Mouse (Mus musculus): ENCODE results near the gene Icam4.
A peak's percentile ranks its signal among the peaks of the same experiment; 100 is the strongest.
"Not testable (repeated sequence)": the region's sequence is repeated elsewhere in the genome, so short reads cannot be mapped to it uniquely, and the experiment has no call there.

The Icam4 gene

DNA sequence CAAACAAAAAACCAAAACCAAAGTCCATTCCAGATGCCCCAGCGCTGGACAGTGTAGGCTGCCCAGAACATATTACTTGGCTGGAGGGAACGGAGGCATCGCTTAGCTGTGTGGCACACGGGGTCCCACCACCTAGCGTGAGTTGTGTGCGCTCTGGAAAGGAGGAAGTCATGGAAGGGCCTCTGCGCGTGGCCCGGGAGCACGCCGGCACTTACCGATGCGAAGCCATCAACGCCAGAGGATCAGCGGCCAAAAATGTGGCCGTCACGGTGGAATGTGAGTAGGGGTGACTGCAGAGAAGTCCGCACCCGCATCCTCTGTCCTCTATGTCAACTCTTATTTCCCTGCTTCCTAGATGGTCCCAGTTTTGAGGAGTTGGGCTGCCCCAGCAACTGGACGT lies 7.0 kb downstream of the Icam4 start:
- no peak for DNase-seq

DNA sequence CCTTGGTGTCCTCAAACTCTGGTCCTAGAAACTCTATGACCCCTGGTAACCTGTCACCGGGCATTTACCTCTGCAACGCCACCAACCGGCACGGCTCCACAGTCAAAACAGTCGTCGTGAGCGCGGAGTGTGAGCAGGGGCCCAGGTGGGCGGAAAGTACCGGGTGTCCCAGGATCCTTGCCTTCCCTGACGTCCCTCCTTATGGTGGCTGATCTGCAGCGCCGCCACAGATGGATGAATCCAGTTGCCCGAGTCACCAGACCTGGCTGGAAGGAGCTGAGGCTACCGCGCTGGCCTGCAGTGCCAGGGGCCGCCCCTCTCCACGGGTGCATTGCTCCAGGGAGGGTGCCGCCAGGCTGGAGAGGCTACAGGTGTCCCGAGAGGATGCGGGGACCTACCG lies 7.5 kb downstream of the Icam4 start:
- no peak for DNase-seq

DNA sequence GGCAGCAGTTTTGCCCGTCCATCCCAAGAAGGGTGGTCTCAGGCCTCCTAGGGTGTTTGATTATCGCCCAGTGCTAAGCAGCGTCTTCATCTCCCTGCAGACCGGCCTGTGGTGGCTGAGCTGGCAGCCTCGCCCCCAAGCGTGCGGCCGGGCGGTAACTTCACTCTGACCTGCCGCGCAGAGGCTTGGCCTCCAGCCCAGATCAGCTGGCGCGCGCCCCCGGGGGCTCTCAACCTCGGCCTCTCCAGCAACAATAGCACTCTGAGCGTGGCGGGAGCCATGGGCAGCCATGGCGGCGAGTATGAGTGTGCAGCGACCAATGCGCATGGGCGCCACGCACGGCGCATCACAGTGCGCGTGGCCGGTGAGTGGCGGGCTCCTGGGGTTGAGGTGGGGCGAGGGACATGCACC lies 8.3 kb downstream of the Icam4 start:
- DNase-seq, result peak; percentile 23 to 25

DNA sequence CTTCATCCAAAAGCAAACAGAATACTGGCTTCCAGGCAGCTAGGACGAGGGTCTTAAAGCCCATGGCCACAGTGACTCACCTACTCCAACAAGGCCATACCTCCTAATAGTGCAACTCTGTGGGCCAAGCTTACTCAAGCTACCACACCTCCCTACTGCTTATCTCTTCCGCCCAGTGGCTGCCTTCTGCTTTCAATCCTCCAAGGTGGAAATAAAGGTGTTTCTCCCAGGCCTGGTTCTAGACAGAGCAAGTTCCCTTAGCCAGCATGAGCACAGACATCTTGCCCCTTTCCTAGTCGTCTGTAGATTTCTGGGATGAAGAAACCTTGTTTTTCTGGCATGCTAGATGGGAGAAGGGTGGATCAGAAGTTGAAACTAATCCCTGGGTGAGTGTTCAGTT lies 10.6 kb downstream of the Icam4 start:
- DNase-seq, result no peak

DNA sequence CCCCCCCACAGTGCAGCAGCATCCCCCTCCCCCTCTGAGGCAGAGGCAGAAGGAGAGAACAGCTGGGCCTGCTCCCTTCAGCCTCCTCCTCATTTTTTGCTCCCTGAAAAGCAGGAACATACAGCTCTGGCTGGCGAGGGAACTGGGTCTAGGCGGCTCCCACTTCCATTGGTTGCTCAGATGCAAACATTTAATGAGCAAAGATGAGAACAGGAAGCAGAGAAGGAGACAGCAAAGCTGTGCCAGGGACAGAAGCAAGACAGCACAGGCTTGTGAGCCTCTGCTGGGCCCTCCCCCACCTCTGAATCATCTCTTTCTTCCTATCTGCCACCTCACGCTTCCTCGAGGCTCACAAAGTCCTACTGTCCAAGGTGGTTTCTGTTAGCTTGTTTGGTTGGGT lies 12.1 kb downstream of the Icam4 start:
- no peak for DNase-seq

DNA sequence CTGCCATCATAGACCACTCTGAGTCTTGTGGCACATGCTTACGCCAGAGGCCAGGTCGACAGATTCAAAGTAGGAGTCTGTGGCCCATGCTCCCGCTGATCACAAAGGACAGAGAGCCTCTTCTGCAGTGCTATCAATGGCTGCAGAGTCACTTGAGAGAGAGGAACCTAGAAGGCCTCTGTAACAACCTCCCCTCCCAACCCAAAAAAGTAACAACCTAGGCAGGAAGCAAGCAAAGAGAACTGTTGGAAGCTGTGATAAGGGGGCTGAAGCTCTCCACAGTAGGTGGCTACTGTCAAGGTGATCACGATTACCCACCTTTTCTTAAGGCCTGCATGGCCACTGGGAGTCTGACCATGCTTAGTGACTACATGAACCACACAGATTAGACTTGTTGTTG lies 14.4 kb downstream of the Icam4 start:
- no peak for DNase-seq

DNA sequence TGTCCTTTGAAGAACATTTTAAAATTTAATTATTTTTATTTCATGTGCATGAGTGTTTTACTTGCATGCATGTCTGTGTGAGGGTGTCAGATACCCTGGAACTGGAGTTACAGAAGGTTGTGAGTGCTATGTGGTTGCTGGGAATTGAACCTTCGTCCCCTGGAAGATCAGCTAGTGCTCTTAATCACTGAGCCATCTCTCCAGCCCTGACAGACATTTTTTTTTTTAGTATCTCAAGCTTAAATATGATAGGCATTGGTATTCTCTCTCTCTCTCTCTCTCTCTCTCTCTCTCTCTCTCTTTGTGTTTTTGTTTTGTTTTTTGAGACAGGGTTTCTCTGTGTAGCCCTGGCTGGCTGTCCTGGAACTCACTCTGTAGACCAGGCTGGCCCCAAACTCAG lies 15.6 kb downstream of the Icam4 start:
- not testable (repeated sequence) for DNase-seq

DNA sequence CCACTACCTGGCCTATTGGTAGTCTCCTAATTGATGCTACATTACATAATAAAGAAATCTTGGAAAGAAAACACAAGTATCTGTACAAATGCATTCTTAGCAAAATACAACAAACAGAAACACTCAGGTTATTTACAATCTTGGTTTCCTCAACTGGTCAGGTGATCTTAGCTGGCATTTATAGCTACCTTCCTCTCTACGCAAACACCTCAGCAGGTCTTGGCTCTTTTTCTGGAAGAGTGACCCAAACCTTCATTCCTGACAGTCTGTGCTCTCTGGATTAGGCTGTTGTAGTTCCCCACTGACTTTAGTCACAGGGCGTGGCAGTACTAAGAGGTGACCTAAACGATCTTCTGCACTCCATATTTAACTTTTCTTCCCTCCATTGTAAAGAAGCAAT lies 16.1 kb downstream of the Icam4 start:
- DNase-seq, result no peak

DNA sequence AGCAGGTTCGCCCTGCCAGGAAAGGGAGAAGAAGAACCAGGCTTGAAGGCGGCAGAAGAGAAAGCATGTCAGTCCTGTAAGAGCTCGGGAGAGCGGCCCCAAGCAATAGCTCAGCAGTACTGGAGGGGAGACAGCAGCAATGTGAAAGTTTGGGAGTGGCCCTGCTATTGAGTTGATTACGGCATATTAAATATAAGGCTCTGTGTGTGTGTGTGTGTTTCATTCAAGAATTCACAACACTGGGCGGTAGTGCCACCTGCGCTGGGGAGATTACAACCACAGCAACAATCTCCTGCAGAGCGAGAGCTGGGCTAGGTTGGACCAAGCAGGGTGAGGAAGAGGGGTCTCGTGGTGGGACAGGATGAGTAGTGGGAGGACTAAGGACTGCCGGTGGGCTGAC lies 22.4 kb downstream of the Icam4 start:
- no peak for DNase-seq

DNA sequence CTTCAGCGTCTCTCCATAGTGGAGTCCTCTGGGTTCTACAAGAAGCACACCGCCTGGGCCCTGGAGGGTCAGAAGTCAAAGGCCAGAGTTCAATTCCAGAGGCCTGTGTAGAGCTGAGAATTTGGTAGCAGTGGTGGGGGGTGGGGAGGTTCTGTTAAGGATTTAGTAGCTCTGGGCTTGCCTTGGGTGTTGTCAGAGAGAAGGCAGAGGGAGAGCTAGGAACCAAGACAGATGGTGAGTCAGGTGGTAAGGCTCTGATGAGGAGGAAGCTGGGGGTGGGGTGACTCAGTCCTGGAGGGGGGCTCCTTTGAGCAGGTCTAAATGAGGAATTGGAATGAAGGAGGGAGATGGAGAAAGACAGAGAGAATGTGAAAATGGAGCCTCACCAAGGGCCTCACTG lies 33.8 kb downstream of the Icam4 start:
- DNase-seq, result no peak

DNA sequence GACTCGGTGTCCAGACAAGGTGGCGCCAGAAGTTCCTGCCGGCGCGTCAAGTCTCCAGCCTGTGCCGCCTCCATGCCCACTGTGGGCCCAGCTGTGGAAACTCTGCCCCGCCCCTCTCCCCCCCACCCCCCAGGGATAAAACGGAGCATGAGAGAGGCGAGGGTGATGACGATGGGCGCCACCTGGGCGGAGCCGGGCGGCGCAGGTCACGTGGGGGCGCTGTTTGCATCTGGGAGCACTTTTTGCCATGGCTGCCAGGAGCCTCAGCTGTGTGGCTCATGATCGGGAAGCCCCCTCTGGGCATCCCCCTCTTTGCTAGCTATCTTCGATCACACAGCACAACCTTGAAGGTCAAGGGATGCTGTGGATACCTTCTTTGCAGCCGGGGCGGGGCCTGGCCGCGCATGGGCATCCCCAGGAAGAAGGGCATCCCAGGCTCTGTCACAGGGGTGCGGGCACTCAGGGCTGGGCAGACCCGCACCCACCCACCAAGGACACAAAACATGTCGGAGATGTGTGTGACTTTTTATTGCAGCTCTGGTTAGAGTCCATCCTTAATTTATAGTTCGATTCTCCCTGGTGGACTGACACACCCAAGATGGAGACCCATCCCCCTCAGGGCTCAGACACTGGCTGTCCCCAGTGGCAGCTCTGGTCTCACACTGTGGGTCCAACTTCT lies 38.0 kb downstream of the Icam4 start, which contains the start of gene Zglp1:
Gene Zglp1, minus strand, starts transcription at position 88 of the 679 bp plus-strand sequence.
- no peak for DNase-seq

DNA sequence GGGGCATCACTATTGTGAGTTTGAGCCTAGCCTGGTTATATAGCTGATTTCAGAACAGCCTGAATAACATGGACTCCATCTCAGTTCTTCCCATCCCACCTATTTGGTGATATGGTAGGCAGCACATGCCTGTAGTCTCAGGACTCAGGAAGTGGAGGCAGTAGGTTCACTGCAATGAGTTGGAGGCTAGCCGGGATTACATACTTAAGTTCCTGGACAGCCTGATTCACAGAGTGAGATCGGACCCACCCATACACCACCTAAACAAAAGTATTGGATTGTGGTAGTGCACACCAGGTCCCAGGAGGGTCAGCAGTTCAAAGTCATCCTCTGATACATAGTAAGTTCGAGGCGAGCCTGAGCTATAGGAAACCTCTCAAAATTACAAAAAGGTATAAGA lies 43.5 kb downstream of the Icam4 start:
- no peak for DNase-seq

DNA sequence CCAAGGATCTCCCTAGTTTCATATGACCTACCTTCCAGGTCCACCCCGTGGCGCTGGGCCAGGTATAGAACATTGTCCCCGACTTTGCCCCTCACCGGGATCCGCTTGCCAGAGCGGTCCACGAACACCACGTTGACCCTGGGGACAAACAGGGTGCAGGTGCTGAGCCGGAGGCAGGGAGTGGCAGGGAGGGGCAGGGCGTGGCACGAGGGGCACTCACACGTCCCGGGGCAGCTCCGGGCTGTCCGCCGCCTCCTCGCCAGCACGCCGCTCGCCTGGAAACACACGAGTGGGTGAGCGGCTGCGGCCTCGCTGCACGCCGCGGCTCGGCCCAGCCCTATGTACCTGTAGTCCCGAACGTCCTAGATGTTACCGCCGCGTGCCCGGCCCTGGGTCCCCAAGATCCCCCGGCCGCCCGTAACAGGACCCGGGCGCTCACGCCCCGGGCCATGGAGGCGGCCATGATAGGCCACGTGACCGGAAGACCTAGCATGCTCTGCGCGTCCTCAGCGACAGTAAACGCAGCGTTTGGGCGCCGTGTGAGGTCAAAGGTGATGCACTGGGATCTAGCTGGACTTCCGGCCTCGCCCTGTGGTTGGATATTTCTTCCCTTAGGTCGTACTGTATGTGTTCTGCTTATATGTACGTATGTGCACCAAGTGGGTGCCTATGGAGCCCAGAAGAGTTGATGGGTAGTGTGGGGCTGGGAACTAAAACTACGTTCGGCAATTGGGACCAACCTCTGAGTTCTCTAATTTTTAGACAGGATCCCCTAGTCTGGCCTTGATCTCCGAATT lies 44.1 kb downstream of the Icam4 start, which contains the start of the genes Gm49373 and Fdx1l:
Gene Gm49373, minus strand, starts transcription at position 53 of the 797 bp plus-strand sequence.
Gene Fdx1l, minus strand, starts transcription at position 571 of the 797 bp plus-strand sequence.
- DNase-seq, result peak; percentile 88 to 89

DNA sequence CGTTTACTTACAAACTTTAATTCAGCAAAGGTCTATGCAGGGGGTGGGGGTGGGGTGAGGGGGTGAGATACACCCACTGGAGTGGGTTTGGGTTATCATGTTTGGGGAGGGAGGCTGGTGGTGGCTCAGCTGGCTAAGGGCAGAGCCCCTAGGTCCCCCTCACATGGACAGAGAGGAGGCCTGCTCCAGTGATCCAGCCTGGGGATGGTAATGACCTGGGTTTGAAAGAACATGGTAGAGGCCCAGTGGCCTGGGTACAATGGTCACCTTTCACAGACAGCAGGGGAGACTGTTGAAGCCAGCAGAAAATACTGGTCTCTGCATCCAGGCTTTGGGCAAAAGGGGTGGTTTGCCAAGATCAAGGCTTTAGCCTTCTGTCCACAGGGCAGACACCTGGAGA lies 45.0 kb downstream of the Icam4 start:
- DNase-seq, result no peak

DNA sequence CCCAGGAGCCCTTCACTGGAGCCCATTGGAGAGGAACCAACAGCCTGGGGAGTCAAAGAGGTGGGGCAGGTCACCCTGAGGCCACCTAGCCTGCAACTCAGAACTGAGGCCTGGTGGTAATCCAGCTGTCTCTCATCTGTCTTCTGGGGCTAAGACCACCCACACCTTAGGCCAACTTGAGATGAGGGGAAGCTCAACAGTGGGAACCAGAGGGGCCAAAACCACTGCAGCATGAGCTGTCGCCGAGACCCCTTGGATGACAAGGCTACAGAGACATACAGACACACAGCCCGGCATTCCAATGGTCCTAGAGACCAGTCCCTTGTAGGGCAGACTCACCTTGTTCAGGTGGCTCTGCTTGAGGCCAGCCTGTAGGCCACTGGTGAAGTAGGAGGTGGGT lies 46.5 kb downstream of the Icam4 start:
- no peak for DNase-seq
